Mouse (Mus musculus) frontal cortex, postnatal 10 days (tissue): ENCODE results near the gene Nol12.

Source experiments
- DNase-seq, 2 experiments: peaks; one replicate each; pipeline ENCODE4 v3.0.0; 2022; ENCODE audit warnings: low spot score in 2 of 2, mixed read lengths in 1 of 2

Gene Nol12

DNA sequence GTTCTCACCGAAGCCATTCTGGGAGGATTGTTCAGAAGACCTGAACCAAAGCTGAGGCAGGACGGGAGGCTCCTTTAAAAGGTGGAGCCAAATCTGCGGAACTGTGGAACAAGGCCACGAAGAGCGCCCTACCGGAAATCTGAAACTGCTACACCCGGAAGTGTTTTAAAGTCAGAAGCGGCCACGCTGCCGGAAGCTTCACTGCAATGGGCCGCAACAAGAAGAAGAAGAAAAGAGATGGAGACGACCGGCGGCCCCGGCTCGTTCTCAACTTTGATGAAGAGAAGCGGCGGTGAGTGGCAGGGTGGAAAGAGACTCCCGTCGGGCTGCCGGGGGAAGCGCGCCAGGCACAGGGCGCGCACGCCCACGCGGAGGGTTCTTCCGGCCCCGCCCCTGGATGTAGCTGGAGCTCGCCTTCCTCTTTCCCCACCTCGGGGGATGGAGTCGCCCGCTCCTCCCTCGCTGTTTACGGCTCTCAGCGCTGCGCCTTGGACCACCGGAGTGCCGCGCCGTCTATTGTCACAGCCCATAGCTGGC lies at the start of gene Nol12:
TSS of gene Nol12 (plus strand) at position 150 of the 537 bp plus-strand sequence.
- peak; percentile 74 to 84 for DNase-seq

- no peak for DNase-seq
Measured at GRCm38 (mm10) chr15:78889401-78889853, 45.3 kb upstream of the Nol12 start.

GRCm38 (mm10) chr15:78892440-78892839 lies 42.3 kb upstream of the Nol12 start:
- no peak for DNase-seq

GRCm38 (mm10) chr15:78894726-78895125 lies 40.0 kb upstream of the Nol12 start:
- no peak for DNase-seq

DNA sequence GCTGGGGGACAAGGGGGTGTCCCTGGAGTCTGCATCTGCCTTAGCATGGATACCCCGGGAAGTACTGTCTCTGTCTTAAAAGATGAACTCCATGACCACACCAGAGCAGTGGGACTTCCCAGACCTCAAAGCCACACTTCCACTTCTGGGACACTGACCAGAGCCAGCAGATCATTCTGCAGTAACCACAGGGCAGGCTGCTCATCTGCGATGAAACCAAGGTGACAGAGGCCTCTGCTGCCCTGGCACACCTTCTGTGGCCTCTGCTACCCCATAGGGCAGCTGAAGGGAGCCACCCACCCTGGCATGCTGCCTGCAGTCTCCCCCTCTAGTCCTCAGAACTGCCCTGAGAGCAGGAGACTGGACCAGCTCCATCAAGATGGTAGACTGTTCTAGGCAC lies 39.0 kb upstream of the Nol12 start:
- no peak for DNase-seq

- DNase-seq = no peak
Measured at GRCm38 (mm10) chr15:78896149-78896548, 38.6 kb upstream of the Nol12 start.

DNA sequence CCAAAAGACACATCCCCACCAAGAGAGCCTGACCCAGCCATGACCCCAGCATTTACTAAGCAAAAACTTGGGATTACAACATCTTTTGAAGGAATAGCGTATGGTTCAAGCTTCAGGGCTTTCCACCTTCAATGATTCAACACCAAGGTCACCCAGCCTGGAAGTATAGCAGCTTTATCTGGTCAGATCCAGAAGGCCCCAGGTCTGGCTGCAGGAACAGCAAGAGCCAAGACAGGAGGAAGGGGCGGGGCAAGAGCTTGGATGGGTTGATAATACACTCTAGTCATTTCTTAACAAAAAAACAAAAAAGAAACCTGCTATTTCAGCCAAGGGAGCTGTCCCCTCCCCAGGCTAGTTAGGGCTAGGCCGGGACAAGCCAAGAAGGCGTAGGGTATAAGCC lies 37.2 kb upstream of the Nol12 start:
- no peak for DNase-seq

- DNase-seq = no peak
Measured at GRCm38 (mm10) chr15:78898507-78899001, 36.2 kb upstream of the Nol12 start.

- DNase-seq = no peak
Measured at GRCm38 (mm10) chr15:78899409-78899739, 35.4 kb upstream of the Nol12 start, which contains the start of gene Gm49510. Gm49510 (plus strand) TSS chr15:78899667.

GRCm38 (mm10) chr15:78899740-78900584 lies 34.8 kb upstream of the Nol12 start, which contains the start of gene Sh3bp1:
Sh3bp1 (plus strand) TSS chr15:78899768.
- peak in 1 of 2 experiments; percentile 53 for DNase-seq

DNA sequence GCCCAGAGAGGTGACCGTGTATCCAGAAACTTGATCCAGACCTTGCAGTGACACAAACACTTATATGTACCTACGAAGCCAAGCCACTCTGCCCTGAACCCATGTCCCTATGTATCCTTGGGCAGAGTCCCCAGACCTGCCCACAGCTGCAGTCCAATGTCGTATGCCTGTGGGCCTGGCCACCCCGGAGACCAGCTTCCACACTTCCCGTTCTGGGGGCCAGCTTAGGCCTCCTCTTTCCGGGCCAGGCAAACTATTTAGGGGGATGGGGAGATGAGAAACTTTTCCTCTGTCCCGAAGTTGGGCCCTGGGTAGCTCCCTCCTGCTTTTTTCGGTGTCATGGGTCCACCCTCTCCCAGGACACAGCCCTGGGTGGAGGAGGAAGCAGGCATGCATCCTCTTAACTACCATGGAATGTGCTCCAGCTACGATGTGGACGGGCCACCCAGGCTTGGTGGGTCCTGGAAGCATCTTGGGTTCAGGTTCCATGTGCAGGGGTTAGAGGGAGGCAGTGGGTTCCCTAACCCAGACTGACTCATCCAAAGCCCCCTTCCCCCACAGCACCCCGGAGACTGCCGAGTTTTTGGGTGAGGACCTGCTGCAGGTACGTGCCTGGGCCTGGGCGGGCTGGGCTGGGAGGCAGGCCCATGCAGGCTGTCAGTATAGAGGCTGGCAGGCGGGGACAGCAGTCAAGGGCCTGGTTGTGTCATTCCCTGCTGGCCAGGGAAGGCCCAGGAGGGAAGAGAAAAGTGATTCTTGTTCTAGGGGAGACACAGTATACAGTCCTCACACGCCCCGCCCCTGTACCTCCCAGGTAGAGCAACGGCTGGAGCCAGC lies 33.9 kb upstream of the Nol12 start:
- DNase-seq = no peak

- DNase-seq = no peak
Measured at GRCm38 (mm10) chr15:78901422-78901789, 33.3 kb upstream of the Nol12 start.

DNA sequence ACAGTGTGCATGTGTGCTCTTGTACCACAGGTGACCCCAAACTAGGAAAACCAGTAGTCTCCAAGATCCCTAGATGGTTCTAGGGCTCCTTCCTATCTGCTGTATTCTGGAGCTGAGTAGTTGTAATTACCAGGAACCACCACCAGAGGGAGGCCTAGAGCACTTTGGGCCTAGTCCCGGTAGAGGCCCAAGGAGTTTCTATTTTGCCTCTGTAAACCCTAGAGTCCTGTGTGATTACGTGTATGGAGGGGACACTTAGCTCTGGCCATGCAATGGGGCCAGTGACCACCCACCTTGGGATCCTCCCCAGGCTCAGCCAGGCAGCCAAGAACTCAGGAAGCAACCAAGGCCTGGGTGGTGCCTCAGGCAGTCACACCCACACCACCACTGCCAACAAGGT lies 31.5 kb upstream of the Nol12 start:
- peak in 1 of 2 experiments; percentile 75 for DNase-seq

- no peak for DNase-seq
Measured at GRCm38 (mm10) chr15:78908399-78908798, 26.3 kb upstream of the Nol12 start.

GRCm38 (mm10) chr15:78908982-78909381 lies 25.8 kb upstream of the Nol12 start:
- no peak for DNase-seq

DNA sequence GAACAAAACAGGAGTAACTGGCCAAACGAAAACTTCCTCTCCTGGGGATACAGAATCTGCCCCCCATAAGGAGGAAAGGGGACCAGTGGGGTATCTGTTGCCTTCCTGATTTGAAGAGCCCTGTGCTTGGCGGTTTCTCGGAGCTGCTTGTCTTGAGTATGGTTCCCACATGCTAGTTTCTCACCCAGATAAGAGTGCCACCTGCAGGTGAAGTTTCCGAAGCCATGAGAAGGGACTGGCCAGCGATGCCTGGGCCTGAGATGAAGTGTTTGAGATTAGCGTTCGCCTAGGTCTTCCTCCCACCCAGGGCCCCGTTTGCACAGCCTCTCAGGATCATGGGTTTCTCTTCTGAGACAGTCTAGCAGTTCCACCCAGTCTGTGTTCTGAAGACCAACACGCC lies 22.7 kb upstream of the Nol12 start:
- DNase-seq = no peak

DNA sequence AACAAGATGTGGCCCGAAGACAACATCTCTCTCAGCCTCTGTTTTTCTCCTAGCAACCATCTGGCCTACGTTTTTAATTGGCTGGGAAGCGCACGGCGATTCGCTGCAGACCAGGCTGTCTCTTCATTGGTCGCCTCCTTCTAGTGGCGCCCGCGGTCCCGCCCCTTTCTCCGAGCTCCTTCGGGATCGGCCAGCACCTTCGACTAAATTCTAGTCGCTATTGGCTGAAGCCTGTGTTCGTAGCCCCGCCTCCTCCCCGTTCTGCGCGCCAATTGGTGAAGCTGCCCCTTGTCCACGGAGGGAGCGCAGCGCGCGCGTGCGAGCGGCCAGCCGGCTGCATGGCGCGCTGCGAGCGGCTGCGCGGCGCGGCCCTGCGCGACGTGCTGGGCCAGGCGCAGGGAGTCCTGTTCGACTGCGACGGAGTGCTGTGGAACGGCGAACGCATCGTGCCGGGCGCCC lies 21.1 kb upstream of the Nol12 start, which contains the start of gene Pdxp:
TSS of gene Pdxp (plus strand) at position 288 of the 459 bp plus-strand sequence.
- peak; percentile 98 for DNase-seq

DNA sequence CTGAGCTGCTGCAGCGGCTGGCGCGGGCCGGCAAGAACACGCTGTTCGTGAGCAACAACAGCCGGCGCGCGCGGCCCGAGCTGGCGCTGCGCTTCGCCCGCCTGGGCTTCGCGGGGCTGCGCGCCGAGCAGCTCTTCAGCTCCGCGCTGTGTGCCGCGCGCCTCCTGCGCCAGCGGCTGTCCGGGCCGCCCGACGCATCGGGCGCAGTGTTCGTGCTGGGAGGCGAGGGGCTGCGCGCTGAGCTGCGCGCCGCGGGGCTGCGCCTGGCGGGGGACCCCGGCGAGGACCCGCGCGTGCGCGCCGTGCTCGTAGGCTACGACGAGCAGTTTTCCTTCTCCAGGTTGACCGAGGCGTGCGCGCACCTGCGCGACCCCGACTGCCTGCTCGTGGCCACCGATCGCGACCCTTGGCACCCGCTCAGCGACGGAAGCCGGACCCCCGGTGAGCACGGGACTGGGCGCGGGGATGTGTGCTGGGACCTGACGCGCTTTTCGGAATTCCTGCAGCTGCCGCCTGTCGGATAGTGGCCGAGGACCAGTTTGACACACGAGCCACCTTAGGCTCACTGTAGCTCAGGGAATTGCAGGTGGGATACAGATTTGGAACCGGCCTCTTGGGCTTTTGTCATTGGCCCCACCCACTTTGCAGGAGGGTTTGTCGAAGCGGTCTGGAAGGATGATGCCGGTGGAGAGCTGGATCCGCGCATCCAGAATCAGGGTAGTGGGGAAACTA lies 20.5 kb upstream of the Nol12 start:
- DNase-seq = peak in 1 of 2 experiments; percentile 69

- no peak for DNase-seq
Measured at GRCm38 (mm10) chr15:78914823-78915659, 19.7 kb upstream of the Nol12 start.

GRCm38 (mm10) chr15:78915660-78916017 lies 19.1 kb upstream of the Nol12 start:
- DNase-seq = peak; percentile 69 to 70
